Mouse (Mus musculus): ENCODE data around the gene Rsad1. TPM values are rescaled to one million over a fixed set of nuclear protein-coding genes. Genes with fewer than 3 reads are reported as not detected.

Gene Rsad1
- polyA plus RNA-seq, 1 experiment from 2014 or later = 3.0 TPM

DNA sequence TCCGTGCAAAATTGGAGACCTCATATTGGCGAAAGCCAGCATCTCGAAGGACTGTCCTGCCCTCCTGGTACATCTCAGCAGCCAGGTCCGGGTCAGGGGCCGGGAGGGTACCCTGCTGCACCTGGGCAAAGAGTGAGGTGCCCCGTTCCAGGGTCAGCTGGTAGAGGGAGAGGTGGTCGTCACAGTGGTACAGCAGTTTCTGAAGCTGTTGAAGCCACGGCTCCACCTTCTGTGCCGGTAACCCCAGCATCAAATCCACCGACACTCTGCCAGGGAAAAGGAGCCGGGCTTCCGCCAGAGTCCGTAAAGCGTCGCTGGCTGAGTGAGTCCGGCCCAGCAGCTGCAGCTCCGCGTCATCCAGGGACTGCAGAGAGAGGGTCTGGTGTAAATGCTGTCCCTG is 4.6 kb downstream of the Rsad1 start:
- Histone ChIP-seq H3K4me1 (peaks cover 14% of the 10 kb centered on the region), H3K36me3 (replicated peaks) (0 out of 2 replicates have a peak, but pooled peaks cover 4% of the 10 kb centered on the region), H3K27me3 (0 out of 2 replicates have a peak, but pooled peaks cover 4% of the 10 kb centered on the region), H3K9me3 (no peaks in the 10 kb centered on the region), H3K27ac (no peak overlapping the region), H3K4me3 (replicated peaks) (no peak overlapping the region), H3K9ac (no peak overlapping the region), H3K4me2 (peak overlapping the region; percentile 33)
- 61% methylated on average over 18 of the region's 18 CpGs for WGBS
- ATAC-seq (ENCODE audit: low FRiP score) = no peak

DNA sequence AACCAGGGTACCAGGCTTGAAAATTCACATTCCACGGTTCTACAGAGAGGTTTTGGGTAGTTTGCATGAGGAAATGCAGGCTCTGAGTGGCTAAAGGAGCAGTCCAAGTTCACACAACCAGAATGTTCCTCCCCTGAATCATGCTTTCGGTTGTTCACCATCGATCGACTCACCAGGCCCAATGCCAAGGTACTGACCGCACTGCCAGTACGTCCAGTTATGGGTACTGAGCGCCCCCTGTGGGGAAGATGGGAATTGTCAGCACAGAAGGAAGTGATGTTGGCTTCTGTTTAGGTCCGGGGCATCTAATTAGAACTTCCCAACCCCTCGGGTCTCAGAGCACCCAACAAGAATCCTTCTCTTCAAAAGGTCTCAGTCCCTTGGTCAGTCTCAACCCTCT is 5.1 kb downstream of the Rsad1 start:
- Histone ChIP-seq H3K27me3 (0 out of 2 replicates have a peak, but pooled peaks cover 4% of the 10 kb centered on the region), H3K4me1 (peaks cover 14% of the 10 kb centered on the region), H3K4me2 (peak overlapping the region; percentile 33), H3K36me3 (replicated peaks) (0 out of 2 replicates have a peak, but pooled peaks cover 4% of the 10 kb centered on the region), H3K9me3 (no peaks in the 10 kb centered on the region), H3K4me3 (replicated peaks) (no peak overlapping the region), H3K9ac (no peak overlapping the region), H3K27ac (no peak overlapping the region)
- 35% methylated on average over 9 of the region's 9 CpGs for WGBS
- no peak for ATAC-seq (ENCODE audit: low FRiP score)

DNA sequence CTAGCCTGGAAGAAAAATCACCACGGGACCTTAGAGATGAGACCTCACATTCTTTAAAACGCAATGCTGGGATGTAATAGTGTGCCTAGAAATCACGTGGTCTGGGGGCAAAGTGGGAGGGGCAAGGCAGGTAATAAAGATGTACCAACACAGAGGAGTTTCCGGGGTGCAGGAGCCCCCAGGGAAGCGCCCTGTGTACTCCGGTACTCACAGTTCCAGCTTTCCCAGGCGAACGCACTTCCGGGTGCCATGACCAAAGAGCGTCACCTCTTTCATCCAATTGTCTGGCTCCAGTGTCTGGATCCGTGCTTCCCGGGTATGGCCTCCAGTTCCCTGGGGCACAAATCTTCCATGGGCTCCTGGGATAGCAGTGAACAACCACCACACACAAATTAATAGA is 5.7 kb downstream of the Rsad1 start:
- H3K4me3 ChIP-seq (replicated peaks) = no peak overlapping the region
- H3K9ac ChIP-seq = no peak overlapping the region
- no peak for ATAC-seq (ENCODE audit: low FRiP score)
- H3K36me3 ChIP-seq (replicated peaks) = 0 out of 2 replicates have a peak, but pooled peaks cover 4% of the 10 kb centered on the region
- peaks cover 11% of the 10 kb centered on the region for H3K4me1 ChIP-seq
- H3K4me2 ChIP-seq = no peak overlapping the region
- H3K9me3 ChIP-seq = no peaks in the 10 kb centered on the region
- 0 out of 2 replicates have a peak, but pooled peaks cover 4% of the 10 kb centered on the region for H3K27me3 ChIP-seq
- H3K27ac ChIP-seq = no peak overlapping the region
- WGBS = 86% methylated on average over 12 of the region's 12 CpGs

- H3K9ac ChIP-seq = no peak overlapping the region
- ATAC-seq (ENCODE audit: low FRiP score) = no peak
- 85% methylated on average over 4 of the region's 4 CpGs for WGBS
Observed at GRCm38 (mm10) chr11:94542400-94542799, 6.7 kb downstream of the Rsad1 start.

GRCm38 (mm10) chr11:94539761-94540160 is 9.3 kb downstream of the Rsad1 start:
- Histone ChIP-seq H3K4me3 (replicated peaks) (no peak overlapping the region), H3K27ac (no peak overlapping the region), H3K27me3 (no peaks in the 10 kb centered on the region), H3K9ac (no peak overlapping the region), H3K4me2 (no peak overlapping the region), H3K4me1 (peaks cover 7% of the 10 kb centered on the region), H3K9me3 (no peaks in the 10 kb centered on the region), H3K36me3 (replicated peaks) (0 out of 2 replicates have a peak, but pooled peaks cover 4% of the 10 kb centered on the region)
- no peak for ATAC-seq (ENCODE audit: low FRiP score)
- 82% methylated on average over 7 of the region's 7 CpGs for WGBS

More at GRCm38 (mm10) chr11:94542400-94542799, 6.7 kb downstream of the Rsad1 start:
- Histone ChIP-seq H3K9me3 (no peaks in the 10 kb centered on the region), H3K36me3 (replicated peaks) (0 out of 2 replicates have a peak, but pooled peaks cover 4% of the 10 kb centered on the region), H3K4me2 (no peak overlapping the region), H3K4me3 (replicated peaks) (no peak overlapping the region), H3K27me3 (no peaks in the 10 kb centered on the region), H3K4me1 (peaks cover 7% of the 10 kb centered on the region), H3K27ac (no peak overlapping the region)

DNA sequence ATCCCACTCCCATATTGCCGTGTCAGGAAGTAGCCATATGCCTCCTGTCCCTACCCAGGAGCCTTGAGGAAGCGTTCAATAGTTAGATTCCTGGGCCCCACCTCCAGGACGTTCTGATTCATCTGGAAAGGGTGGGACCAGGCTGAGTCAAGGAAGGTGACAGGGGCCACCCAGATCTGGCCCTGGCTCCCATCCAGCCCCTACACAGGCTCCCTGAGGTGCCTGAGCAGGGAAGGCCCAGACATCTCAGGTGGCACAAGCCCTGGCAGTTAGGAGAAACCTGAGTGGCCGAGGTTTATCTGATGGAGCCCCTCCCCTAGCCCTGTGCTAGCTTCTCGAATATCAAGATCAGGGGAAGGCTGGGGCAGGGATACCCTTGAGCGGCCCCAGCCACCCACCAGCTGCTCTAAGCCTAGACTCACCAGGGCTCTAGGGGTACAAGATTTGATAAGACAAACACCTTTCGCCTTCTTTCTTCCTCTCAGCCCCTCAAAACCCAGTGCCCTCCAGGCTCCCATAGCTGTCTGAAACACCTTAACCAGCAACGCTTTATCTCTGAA is 10.2 kb downstream of the Rsad1 start:
- no peaks in the 10 kb centered on the region for H3K4me1 ChIP-seq
- H3K4me2 ChIP-seq = no peak overlapping the region
- H3K9me3 ChIP-seq = no peaks in the 10 kb centered on the region
- WGBS = 63% methylated on average over 8 of the region's 8 CpGs
- no peak overlapping the region for H3K4me3 ChIP-seq (replicated peaks)
- ATAC-seq (ENCODE audit: low FRiP score) = no peak
- no peak overlapping the region for H3K9ac ChIP-seq
- no peaks in the 10 kb centered on the region for H3K27me3 ChIP-seq
- H3K27ac ChIP-seq = no peak overlapping the region
- H3K36me3 ChIP-seq (replicated peaks) = 0 out of 2 replicates have a peak, but pooled peaks cover 4% of the 10 kb centered on the region

DNA sequence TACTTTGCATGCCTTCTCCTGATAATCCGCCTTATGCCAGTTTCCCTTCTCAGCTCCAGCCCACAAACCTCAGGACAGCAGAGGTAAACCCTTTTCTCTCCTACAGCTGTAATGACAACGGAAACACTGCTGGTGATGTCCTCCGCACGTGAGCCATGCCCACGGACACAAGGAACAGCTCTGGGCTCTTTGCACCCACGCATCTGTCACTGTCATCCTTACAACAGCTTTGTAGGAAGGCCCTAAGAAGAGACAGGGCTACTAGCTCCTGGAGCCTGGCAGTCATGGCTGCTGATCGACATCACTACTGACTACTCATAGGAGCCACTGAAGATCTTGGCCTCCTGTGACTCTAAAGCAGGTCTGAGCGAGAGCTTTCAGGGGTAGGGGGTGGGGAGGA is 15.9 kb downstream of the Rsad1 start:
- no peak overlapping the region for H3K27ac ChIP-seq
- no peaks in the 10 kb centered on the region for H3K9me3 ChIP-seq
- no peaks in the 10 kb centered on the region for H3K36me3 ChIP-seq (replicated peaks)
- H3K9ac ChIP-seq = no peak overlapping the region
- no peaks in the 10 kb centered on the region for H3K4me1 ChIP-seq
- no peak overlapping the region for H3K4me3 ChIP-seq (replicated peaks)
- no peak overlapping the region for H3K4me2 ChIP-seq
- 84% methylated on average over 8 of the region's 8 CpGs for WGBS
- no peaks in the 10 kb centered on the region for H3K27me3 ChIP-seq
- no peak for ATAC-seq (ENCODE audit: low FRiP score)

- Histone ChIP-seq H3K4me3 (replicated peaks) (no peak overlapping the region), H3K4me2 (no peak overlapping the region), H3K27ac (no peak overlapping the region), H3K9ac (no peak overlapping the region), H3K36me3 (replicated peaks) (no peaks in the 10 kb centered on the region), H3K27me3 (no peaks in the 10 kb centered on the region), H3K9me3 (no peaks in the 10 kb centered on the region), H3K4me1 (peaks cover 10% of the 10 kb centered on the region; the same call in 1 of the 2 replicates)
- 48% methylated on average over 3 of the region's 3 CpGs for WGBS
- ATAC-seq (ENCODE audit: low FRiP score) = no peak
Observed at GRCm38 (mm10) chr11:94528879-94529278, 20.2 kb downstream of the Rsad1 start.

DNA sequence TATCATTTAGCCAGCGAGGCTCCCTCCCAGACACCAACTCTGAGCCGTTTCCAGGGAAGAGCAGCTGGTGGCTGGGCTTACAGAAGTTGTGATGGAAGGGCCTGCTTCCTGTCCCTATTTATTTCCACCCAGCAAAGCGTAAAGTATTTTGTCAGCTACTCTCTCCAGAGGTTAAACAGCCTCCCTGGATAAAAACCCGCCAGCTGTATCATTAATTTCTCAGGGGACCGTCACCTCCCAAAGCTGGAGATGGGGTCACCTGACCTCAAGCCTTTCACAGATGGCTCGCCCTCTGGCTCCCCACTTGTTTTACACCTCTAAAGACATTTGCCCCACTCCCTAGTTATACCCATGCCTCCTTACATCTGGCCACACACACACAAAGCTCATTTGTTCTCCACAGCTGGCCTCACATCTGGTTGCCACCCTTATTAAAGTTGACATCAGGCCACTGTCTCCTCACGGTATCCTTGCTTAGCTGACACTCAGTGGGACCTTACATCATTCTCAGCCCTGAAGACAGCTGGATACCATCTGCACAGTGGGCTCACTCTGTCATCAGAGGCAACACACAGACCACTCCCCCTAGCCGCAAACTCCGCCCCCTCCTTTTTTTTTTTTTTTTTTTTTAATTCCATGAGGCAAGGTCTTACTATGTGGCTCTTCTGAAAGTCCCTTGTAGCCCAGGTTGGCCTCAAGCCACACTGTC is 22.7 kb downstream of the Rsad1 start:
- H3K36me3 ChIP-seq (replicated peaks) = no peaks in the 10 kb centered on the region
- 0 out of 2 replicates have a peak overlapping the region, but pooled peaks have one; percentile 36 for H3K27ac ChIP-seq
- H3K4me3 ChIP-seq (replicated peaks) = no peak overlapping the region
- no peak overlapping the region for H3K4me2 ChIP-seq
- H3K9ac ChIP-seq = no peak overlapping the region
- H3K4me1 ChIP-seq = peaks cover 14% of the 10 kb centered on the region
- WGBS = 64% methylated on average over 9 of the region's 9 CpGs
- ATAC-seq (ENCODE audit: low FRiP score) = no peak
- no peaks in the 10 kb centered on the region for H3K9me3 ChIP-seq
- peaks cover 9% of the 10 kb centered on the region; the same call in 1 of the 2 replicates for H3K27me3 ChIP-seq

GRCm38 (mm10) chr11:94521219-94521843 is 27.7 kb downstream of the Rsad1 start, which contains the start of gene Mycbpap:
TSS of gene Mycbpap (minus strand) at chr11:94521742.
- Histone ChIP-seq H3K4me3 (replicated peaks) (peak within 1 kb of the TSS; percentile 59), H3K4me2 (peak within 1 kb of the TSS; percentile 92), H3K27ac (no peak within 1 kb of the TSS), H3K9ac (peak within 1 kb of the TSS; percentile 71), H3K27me3 (peaks cover 9% of the 10 kb centered on the region; the same call in 1 of the 2 replicates), H3K36me3 (replicated peaks) (no peaks in the 10 kb centered on the region), H3K4me1 (peaks cover 18% of the 10 kb centered on the region), H3K9me3 (no peaks in the 10 kb centered on the region)
- 1% methylated on average over 42 of the region's 42 CpGs for WGBS
- peak; percentile 75 for ATAC-seq (ENCODE audit: low FRiP score)

- Histone ChIP-seq H3K4me1 (no peaks in the 10 kb centered on the region), H3K9me3 (no peaks in the 10 kb centered on the region), H3K36me3 (replicated peaks) (no peaks in the 10 kb centered on the region), H3K9ac (no peak overlapping the region), H3K4me3 (replicated peaks) (no peak overlapping the region), H3K4me2 (no peak overlapping the region), H3K27ac (no peak overlapping the region), H3K27me3 (no peaks in the 10 kb centered on the region)
- no peak for ATAC-seq (ENCODE audit: low FRiP score)
- 76% methylated on average over 9 of the region's 9 CpGs for WGBS
Observed at GRCm38 (mm10) chr11:94513452-94513851, 35.6 kb downstream of the Rsad1 start.

- no peaks in the 10 kb centered on the region for H3K36me3 ChIP-seq (replicated peaks)
- no peak for ATAC-seq (ENCODE audit: low FRiP score)
- no peaks in the 10 kb centered on the region for H3K4me1 ChIP-seq
- no peak overlapping the region for H3K9ac ChIP-seq
- H3K4me3 ChIP-seq (replicated peaks) = no peak overlapping the region
- H3K4me2 ChIP-seq = no peak overlapping the region
- no peak overlapping the region for H3K27ac ChIP-seq
- H3K9me3 ChIP-seq = no peaks in the 10 kb centered on the region
- 92% methylated on average over 10 of the region's 10 CpGs for WGBS
- no peaks in the 10 kb centered on the region for H3K27me3 ChIP-seq
Observed at GRCm38 (mm10) chr11:94508976-94509375, 40.1 kb downstream of the Rsad1 start.
